Mouse (Mus musculus) lung, postnatal 4 days (tissue): Measurements from ENCODE around the gene Bbof1.

Experiments
- DNase-seq, 2 experiments: peaks; one replicate each; pipeline ENCODE4 v3.0.0; 2021

Bbof1 gene

GRCm38 (mm10) chr12:84400653-84401052, 8.2 kb upstream of the Bbof1 start:
- no peak for DNase-seq

DNA sequence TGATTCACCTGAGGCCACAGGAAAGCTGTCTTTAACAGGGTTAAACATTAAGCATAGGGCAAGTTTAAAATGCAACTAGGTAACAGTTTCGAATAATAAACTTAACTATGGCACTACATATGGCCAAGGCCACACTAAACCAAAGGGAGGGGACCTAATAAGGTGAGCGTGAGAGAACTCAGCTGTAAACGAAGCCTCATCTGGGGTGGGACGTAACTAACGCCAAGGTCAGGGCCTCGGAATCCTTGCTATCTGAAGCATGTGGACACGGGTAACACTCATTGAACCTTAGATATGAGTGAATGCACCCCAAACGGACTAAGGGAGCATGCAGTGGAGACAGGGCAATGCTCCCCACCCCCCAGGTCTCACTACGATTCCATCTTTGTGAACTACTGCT, 5.9 kb upstream of the Bbof1 start:
- no peak for DNase-seq

GRCm38 (mm10) chr12:84404541-84404940, 4.3 kb upstream of the Bbof1 start:
- DNase-seq = no peak

GRCm38 (mm10) chr12:84407259-84407658, 1.6 kb upstream of the Bbof1 start:
- DNase-seq = no peak

GRCm38 (mm10) chr12:84407874-84408818, 725 bp upstream of the Bbof1 start:
- DNase-seq = peak in 1 of 2 experiments; percentile 25

DNA sequence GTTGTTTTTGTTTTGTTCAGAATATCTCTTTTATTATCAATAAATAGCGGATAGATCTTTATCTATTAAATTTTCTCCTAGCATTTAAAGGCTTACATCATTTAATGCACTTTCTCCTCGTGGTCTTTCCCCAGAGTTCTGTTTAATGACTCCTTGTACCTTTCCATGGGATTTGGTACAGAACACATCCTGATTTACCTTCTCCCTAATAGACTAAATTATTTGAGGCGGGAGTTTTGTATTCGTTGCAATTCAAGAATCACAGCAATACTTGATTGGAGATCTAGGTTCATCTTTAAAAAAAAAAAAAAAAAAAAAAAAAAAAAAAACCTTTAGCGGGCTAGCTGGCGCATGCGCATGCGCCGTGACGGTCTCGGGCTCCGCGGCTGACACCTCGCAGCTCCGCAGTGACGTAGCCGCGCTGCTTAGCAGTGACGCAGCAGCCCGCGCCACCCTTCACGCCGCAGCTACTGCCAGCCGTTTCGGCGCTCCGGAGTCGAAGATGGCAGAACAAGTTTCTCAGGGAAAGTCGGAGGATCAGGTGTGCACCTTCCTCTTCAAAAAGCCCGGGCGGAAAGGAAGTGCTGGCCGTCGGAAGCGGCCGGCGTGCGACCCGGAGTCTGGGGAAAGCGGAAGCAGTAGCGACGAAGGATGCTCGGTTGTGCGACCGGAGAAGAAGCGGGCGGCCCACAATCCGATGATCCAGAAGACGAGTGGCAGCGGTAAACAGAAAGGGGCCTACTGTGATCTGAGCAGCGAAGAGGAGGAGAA, 8.1 kb downstream of the Bbof1 start, which contains the start of gene Rnf113a2:
TSS of gene Rnf113a2 (plus strand) at position 363 of the 771 bp plus-strand sequence.
- DNase-seq = peak; percentile 88 to 92

GRCm38 (mm10) chr12:84417605-84417922, 8.7 kb downstream of the Bbof1 start:
- DNase-seq = no peak

GRCm38 (mm10) chr12:84423990-84424389, 15.1 kb downstream of the Bbof1 start:
- DNase-seq = no peak

DNA sequence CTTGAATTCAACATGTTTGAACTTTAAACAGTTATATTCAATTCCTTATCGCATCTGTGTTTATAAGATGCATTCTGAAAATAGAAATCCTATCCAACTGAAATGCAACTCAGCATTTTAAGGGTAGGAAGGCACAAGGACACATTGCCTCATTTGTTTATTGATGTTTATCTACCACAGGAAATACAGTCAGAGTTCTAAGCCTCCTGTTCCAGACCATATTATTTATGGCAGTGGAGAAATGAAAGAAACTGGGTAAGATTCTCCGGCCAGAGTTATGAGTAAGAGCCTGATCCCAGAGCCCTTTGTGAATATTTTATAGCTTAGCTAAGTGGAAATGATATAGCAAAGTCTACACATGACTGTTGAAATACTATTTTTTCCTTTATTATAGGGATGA, 21.0 kb downstream of the Bbof1 start:
- no peak for DNase-seq

GRCm38 (mm10) chr12:84438697-84439096, 29.8 kb downstream of the Bbof1 start:
- DNase-seq = no peak

- no peak for DNase-seq
These were observed 33.7 kb downstream of the Bbof1 start for GRCm38 (mm10) chr12:84442526-84442925.

DNA sequence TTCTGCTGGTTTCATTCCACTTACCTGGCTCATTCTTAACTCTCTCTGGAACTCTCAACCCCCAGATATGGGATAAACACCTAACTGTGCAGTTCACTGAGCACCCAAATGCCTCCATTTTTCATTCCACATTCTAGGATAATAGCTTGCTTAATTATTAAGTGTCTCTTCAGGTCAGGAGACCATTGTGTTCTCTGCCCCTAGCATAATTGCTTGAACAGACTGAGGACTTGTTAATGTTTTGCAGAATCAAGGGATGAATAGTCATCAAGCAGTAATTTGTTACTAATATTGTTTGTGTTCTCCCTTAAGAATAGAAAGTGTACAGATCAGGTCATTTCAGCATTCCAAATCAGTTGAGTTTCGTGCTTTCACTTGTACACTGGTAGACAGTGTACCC, 38.5 kb downstream of the Bbof1 start:
- no peak for DNase-seq

- no peak for DNase-seq
These were observed 39.3 kb downstream of the Bbof1 start for GRCm38 (mm10) chr12:84448181-84448580.

DNA sequence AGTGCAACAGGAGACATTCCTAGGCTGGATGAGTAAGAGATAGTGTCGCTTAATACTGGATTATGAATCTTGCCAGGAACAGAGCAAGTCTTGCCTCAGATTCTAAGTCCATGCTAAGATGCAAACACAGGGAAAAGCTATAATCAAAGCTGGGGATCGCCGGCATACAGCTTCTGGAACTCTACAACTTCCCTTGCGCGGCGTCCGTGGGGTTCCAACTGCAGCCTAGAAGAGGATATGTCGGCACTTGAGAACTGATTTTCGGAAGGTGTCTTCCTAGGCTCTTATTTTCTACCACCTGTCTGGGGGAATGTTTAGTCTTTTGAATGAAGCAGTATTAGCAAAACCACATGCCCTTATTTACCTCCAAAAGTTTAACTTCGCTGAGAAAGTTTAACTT, 41.0 kb downstream of the Bbof1 start:
- no peak for DNase-seq

DNA sequence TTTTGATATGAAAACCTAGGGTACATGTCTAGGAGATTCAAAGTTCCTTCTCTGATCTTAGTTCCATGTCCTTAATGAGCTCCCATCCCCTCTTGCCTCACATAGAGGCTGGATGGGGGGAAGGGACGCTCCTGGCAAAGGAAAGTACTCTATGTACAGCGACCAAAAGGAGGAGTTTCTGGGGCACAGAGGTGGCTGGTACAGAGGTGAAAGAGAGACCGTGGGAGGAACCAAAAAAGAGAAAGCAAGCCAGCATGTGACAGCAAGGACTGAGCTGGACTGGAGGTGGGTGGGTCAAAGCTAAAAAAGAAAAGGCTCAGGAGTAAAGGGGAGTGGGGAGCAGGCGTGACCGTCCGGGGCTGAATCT, 41.5 kb downstream of the Bbof1 start:
- no peak for DNase-seq

DNA sequence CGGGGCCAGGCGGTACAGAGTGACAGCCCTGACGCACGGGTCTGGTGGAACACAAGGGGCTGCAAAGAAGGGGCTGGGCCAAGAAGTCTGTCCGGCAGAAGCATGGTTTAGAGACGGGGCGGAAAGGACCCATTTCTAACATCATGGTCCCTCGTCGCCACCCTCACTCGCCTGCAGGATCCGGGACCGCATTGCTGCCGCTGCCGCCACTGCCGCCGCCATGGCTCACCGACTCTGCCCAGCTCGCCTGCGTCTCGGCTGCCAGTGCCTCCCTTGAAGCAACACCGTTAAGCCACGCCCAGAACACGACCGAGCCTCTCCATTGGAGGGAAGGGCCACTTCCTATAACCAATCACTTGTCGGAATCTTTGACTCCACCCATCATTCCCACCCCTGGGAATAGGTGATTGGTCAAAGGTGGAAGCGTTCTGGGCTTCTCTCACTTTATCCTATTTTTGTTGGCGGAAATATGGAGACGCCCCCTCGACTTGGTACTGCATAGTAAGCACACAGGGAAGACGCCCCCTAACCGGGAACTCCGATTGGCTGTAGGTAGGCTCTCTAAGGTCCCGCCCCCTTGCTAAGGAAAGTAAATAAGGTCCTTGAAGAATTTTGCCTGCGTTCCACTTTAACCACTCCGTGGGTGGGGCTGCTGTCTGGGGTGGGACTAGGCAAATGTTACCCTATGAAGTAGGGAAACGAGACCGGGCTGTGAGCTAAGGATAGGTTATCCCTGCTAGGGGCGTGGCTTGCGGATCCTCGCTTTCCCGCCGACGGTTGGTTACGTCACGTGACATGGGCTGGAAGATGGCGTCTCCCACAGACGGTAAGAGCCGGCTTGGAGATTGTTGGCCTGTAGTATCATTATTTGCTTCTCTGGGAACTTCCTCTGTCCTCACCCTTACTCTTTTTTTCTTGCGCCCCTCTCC, 42.1 kb downstream of the Bbof1 start, which contains the start of the genes Aldh6a1 and Lin52:
TSS of gene Aldh6a1 (minus strand) at position 287 of the 929 bp plus-strand sequence.
TSS of gene Lin52 (plus strand) at position 705 of the 929 bp plus-strand sequence.
- peak; percentile 96 to 97 for DNase-seq

- no peak for DNase-seq
These were observed 42.9 kb downstream of the Bbof1 start for GRCm38 (mm10) chr12:84451801-84452200.

- DNase-seq = no peak
These were observed 48.0 kb downstream of the Bbof1 start for GRCm38 (mm10) chr12:84456911-84457310.

DNA sequence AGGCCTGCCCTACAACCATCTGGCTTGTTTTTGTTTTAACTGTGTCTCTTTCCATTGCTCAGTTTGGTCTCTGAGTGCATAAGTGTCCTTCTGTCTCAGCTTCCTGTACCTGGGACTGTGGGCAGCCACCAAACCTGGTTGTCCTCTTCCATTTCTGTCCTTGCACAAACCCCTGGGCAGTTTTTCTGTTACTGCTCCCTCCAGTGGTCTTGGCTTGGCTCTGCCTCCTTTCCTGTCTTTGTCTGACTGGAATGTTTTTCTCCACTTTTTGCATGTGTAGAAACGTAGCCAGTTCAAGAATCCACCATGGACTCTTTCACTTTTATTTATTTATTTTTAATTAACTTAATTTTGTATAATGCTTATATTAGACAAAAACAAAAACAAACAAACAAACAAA, 51.0 kb downstream of the Bbof1 start:
- no peak for DNase-seq

DNA sequence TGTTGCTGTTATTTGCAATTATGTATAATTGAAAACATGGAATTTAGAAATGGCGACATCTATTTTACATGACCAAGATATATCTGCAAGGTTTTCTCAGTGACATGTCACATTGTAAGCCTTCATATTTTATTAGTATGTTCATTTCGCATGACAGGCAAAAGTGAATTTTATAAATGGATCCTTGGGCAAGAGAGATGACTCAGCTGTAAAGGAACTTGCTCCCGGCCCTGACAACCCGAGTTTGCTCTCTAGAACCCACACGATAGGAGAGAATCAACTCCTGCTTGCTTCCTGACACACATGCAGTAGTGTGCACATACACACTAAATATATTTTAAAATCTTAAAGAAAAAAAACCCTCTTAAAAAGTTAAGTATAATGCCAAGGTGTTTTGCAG, 52.5 kb downstream of the Bbof1 start:
- no peak for DNase-seq

- no peak for DNase-seq
These were observed 54.0 kb downstream of the Bbof1 start for GRCm38 (mm10) chr12:84462856-84463255.

DNA sequence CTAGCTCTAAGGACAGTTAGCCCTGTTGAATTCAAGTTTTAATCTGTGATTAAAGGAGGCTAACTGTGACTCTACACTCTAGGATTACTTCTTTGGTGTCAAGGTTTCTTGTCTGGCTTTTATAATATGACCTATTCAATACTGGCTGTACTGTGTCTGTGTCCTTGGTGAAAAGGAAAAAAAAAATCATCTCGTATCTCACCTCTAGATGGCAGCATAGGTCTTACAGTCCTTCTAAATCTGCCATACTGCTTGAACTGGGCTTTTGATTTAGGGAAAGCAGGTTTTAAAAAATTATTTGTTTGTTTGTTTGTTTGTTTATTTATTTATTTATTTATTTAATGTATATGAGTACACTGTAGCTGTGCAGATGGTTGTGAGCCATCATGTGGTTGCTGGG, 59.8 kb downstream of the Bbof1 start:
- no peak for DNase-seq

DNA sequence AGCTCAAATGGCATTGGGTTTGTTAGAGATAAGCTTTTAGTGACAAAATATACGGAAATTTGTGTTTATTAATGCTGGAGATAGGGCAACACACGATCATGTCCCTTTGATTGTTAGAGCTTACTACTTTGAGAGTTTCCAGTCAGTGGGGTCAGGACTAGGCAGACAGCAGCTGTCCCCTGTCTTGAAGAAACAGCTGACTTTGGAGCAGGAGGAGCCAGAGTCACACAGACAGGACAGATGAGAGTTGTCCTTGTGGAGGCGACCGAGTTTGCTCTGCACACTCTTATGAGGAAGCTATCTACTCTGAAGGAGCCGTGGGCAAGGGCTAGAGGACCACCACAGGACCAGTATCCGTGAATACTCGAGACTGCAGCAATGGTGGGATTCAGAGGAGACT, 70.1 kb downstream of the Bbof1 start:
- DNase-seq = no peak
